ENCODE assay signal across 9 mouse cellular contexts in the genomic region with DNA sequence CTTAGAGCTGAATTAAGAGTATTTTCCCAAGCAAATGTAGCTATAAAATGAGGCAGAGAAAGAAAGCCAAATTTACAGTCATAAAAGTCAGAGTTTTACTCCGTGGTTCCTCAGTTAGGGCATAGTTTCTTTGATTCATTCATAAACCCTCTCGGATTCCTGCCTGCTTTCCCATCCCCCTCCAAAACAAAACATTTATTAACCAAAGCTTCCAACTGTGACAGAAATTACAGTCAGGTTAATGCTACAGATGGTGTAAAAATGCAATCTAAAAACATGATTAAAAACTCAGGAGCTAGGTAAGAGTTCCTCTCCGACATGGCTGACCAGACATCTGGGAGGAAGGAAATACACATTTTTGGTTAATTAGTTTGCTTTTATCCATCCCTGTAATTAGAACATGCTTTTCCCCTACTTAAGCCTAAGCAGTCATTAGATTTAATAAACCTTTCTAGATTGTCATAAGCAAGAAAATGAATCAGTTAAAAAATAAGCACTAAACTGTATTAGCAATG.
"Had no signal": no experiment of that assay in that cellular context is flagged by ENCODE, and none has a peak within 500 bp of the region (broad histone marks: within the 10 kb centered on the region; RNA-seq: fewer than 3 reads in every experiment).

No protein-coding gene starts in this region.

- ATAC-seq: midbrain, embryonic 13.5 days had no signal

- DNase-seq: layer of hippocampus, adult 9-11 months; lung, adult 18-20 months; right cerebral cortex, postnatal 14 days; thymus, postnatal 36 days had no signal

- H3K9me3 ChIP-seq: limb, embryonic 13.5 days; midbrain, embryonic 13.5 days; neural tube, embryonic 12.5 days had no signal

- H3K27ac ChIP-seq: limb, embryonic 13.5 days; liver, embryonic 14.5 days; neural tube, embryonic 12.5 days had no signal

- H3K4me2 ChIP-seq: limb, embryonic 13.5 days; midbrain, embryonic 13.5 days; neural tube, embryonic 12.5 days had no signal

- H3K36me3 ChIP-seq: limb, embryonic 13.5 days; midbrain, embryonic 13.5 days; neural tube, embryonic 12.5 days had no signal

- H3K9ac ChIP-seq: limb, embryonic 13.5 days; liver, embryonic 14.5 days; midbrain, embryonic 13.5 days; neural tube, embryonic 12.5 days had no signal

- H3K27me3 ChIP-seq: limb, embryonic 13.5 days; midbrain, embryonic 13.5 days; neural tube, embryonic 12.5 days had no signal

- H3K4me3 ChIP-seq: limb, embryonic 13.5 days; midbrain, embryonic 13.5 days; myocyte; neural tube, embryonic 12.5 days had no signal
